Mouse (Mus musculus) mature B cell (primary cell): Measurements from ENCODE around the gene Gm17359.

Source experiments
- in situ Hi-C: fragments of 300-500 bp; cut with MboI; formaldehyde crosslinking; loops from 2 replicates; pipeline ENCODE4 v1.14.3; 2019

Gm17359 gene

DNA sequence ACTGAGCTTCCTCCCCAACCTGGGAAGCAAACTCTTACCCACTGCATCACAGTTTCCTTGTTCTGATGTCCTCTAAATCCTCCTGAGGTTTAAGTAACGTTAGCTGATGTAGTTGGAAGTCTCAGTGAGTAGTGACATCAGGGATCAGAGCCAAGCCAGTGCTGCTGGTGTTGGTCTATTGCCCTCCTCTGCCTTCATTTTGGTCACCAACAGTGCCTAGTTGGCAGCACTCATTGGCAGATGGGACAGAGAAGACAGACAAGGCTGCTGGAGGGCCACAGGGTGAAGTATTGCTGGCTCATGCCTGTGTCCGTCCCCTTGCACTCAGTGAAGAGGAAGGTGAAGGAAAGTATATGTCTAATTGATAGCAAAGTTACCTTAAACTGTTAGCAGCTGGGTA, 139.5 kb downstream of the Gm17359 start:
- in situ Hi-C loops: no loop called here

DNA sequence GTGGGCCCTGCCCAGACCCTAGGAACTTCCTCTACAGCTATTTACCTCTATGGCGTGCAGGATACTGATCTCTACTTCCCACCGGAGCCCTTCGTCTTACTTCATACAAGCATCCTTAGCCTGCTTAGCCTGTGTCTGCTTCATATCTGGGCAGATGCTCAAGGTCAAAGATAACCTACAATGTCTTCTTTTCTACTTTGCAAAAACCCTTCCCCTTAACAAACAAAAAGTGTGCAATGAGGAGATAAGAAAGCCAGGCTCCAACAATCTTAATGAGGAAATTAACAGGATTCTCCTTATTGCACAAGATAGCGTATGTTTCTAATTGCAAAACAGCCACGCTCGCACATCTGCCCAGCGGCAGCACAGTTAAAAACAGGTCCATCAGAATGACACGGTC, 141.9 kb downstream of the Gm17359 start:
- in situ Hi-C loops: no loop called here

DNA sequence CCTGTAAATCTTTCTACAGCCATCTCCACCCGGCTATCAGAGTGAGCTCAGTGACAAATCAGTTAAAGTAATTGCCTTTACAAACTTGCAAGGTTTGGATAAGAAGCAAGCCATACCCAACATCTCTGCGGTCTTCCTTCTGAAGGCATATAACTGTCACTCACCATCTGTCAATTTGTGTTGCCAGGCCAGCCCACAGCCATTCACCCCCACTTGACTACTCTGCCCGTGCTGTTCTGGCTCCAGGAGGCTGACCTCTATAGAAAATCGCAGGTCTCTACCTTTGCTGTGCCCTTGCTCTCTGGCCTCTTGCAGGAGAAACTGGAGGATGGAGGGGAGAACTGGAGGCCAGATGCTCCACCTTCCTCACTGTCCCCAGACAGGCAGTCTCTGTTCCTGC, 142.4 kb downstream of the Gm17359 start:
- in situ Hi-C loops: no loop called here

DNA sequence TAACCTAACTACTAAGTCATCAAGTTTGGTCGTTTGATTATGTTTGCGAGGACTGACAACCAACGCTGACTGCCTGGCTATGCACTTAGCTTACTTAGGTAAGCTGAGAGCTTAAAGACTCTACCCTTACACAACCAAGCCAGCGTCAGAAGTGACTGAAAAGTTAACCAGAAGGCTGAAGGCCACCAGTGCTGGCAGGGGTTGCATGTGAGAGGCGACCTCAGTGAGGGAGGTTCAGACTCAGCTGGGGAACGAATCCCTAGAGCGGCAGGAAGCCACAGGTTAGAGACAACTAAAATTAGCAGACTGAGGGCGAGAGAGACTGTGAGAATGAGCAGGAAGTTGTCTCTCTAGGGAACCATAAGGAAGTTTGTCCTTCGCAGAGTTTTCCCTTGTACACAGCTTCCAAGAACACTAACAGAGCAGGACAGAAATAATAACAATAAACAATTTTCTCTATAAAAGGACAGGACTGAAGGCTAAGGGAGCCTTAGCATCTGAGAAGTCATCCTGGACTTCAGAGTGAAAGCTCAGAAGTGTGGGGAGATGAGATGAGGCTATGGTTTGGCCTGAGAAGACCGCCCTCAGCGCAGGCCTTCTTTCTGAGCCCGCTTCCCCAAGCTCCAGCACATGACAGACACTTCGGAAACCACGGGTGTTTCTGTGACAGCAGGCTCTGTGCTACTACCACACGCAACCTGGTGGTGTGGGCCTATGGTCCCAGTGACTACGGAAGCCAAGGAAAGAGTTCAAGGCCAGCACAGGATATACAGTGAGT, 148.0 kb downstream of the Gm17359 start:
- in situ Hi-C loops: no loop called here

DNA sequence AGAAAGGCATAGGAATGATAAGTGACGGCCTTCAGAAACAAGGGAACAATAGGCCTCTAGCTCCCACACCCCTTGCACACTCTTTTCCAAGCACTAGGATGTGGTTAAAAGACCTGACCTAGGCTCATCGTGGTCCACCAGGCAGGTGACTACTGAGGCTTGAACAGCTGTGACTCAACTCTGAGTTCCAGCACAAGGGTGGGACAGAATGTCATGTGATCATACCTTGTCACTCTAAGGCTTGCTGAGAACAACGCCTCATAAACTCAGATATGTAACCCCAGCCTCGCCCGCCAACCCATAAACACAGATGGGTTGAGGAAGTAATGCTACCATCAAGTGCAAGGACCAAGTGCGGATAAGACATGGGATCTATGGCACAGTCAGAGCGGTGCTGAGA, 151.6 kb downstream of the Gm17359 start:
- in situ Hi-C loops: no loop called here

DNA sequence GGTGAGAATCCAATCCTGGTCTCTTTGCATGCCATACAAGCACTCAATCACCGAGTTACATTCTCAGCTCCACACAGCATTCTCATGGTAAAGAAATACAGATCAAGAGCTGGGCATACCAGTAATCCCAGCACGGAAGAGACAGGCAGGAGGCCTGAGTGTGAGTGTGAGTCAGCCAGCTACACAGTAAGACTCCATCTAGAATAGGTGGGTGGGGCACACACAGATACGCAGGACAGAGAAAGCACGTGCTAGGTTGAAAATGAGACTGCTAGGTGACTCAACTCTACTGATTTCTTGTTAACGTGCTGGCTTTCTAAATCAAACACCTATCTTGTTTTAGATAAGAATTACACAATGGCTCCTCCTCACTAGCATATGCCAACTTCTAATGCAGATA, 153.6 kb downstream of the Gm17359 start:
- in situ Hi-C loops: no loop called here

DNA sequence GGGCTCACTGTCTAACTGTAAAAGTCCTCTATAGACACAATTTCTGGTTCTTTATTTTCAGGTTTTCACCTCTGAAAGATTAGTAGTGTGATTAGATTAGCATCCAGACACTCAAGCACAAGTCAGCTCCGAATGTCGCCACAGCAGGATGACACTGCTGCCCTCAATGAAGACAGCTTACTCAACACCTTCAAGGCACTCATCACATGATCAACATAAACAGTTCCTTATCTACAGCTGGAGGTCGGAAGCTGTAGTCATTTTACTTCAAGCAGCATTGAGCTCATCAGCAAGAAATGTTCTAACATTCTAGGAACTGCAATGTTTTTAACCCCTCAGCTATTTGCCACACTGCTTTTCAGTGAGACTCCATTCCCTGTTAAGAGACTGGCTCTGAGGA, 155.2 kb downstream of the Gm17359 start:
- in situ Hi-C loops: no loop called here

DNA sequence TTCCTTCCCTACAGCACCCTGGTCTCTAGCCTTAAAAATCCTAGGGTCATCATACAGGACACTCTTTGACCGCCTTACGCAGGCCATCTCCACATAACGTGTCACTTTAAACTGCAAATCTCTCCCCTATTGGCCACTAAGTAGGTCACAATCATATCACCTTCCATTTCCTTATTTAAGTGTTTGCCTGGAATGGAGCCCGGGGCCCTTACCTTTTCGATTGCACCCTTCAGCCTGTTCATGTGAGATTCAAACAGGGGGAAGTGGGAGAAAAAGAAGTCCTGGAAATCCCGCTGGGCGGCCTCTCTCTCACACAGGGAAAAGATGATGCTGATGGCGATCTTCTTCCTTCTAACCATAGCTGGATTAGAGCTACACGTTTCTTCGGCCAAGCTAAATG, 156.6 kb downstream of the Gm17359 start:
- in situ Hi-C loops: no loop called here

DNA sequence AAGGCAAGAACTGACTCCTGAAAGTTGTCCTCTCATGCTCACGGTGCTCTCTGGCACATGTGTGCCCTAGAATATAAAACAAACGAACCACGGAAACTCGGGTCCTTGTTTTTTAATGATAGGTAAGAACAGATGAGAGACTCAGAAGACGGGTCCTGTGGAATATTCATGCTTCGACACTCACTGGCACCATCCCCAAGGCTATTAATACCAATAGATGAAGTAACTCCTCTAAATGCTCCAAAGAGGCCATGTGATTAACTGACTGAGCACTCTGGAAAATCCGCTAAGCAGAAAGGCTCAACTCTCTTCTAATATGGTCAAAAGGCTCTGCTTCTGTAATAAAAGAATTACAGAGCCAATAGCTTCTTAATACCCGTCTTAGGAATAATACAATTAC, 157.6 kb downstream of the Gm17359 start:
- in situ Hi-C loops: no loop called here

DNA sequence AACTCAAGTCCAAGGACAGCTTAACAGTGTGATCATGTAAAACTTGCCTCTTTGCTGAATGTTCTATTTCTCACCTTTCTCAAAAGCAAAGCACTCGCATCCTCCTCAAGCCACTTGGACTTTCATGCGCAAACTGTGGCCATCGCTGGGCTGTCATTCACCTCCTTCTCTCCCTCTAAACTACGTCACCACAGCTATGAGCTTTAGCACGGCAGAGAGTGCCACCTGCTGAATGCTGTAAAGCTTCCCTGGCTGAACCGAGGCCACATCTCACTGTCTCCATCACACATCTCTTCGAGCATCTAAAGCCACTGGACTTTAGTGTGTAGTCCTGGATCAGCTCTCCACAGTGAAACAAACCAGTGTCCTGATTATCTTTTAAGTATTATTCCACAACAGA, 158.7 kb downstream of the Gm17359 start:
- in situ Hi-C loops: no loop called here

DNA sequence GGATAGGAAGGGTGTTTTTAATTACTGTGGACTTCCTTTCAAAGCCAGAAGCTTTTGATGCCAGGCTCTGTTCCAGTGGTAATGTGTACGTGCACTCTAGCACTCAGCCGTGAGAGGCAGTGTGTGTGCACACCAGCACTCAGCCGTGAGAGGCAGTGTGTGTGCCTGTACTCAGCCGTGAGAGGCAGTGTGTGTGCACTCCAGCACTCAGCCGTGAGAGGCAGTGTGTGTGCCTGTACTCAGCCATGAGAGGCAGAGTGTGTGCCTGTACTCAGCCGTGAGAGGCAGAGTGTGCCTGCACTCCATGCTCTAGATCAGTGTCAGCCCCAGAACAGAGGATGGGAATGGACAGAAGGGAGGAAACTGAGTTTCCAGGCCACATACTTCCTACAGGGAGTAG, 160.2 kb downstream of the Gm17359 start:
- in situ Hi-C loops: no loop called here

DNA sequence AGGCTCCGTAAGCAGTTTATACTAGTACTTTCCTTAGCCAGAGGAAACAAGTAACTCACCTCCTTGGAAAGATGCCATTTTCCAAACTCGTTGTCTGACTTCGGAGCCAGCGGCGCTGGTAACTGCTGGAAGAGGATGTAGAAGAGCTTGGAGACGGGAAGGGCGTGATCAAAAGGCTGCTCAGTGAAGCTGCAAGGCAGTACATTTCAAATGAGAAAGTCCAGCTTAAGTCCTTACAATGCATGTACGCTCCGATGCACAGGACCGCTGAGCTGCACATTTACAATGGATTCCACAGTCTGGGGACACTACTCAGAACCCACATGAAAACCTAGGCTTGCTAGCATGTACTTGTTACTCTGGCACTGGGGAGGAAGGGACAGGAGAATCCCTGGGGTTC, 163.8 kb downstream of the Gm17359 start:
- in situ Hi-C loops: no loop called here

DNA sequence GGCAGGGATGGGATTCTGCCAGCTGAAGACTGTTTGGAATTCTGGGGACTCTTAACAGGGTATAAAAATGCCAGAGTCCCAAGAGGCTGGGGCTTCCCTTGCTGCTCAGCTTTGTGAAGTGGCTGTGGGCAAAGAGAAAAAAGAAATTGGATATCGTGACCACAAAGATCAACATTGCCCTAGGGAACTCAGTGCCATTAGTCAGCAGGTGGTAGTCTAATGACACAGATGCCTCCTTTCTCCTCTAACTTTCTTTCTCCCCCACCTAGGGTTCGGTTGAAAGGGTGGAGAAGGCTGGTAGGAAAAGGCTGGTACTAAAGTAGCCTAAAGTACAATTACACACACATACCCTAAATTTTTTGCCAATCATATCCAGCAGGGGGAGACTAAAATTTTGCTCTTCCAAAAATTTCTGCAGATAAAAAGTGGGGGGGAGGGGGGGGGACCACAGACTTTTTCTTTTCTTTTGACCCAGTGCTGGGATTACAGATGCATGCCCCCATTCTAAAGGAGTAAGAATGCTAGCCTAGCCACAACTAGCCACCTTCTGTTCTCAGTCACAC, 164.8 kb downstream of the Gm17359 start:
- in situ Hi-C loops: no loop called here
